Mouse (Mus musculus) lung, postnatal 0 days (tissue): ENCODE results near the gene Fam114a1. TPM values are rescaled to one million over a fixed set of nuclear protein-coding genes. Genes with fewer than 3 reads are reported as not detected.

Experiments used
- ATAC-seq: fragments of 200-750 bp; cut with Nextera tagmentation; 2 replicates; pipeline ENCODE4 v1.8.0; 2017; ENCODE audit warnings: moderate library complexity
- DNase-seq: peaks from one replicate; pipeline ENCODE4 v3.0.0-alpha.2; 2016; ENCODE audit warnings: low spot score
- H3K27ac ChIP-seq: fragments of 300-500 bp; sonication (generic); 2 replicates; pipeline ENCODE4 v1.5.1; 2014; ENCODE audit warnings: antibody characterized with exemption, mild to moderate bottlenecking, low read length, mixed read lengths
- H3K27me3 ChIP-seq: fragments of 300-500 bp; sonication (generic); replicated peaks from 2 replicates; pipeline ENCODE4 v1.6.1; 2014; ENCODE audit warnings: low read length, mixed read lengths; ENCODE audit not compliant: insufficient read depth
- H3K36me3 ChIP-seq: fragments of 300-500 bp; sonication (generic); 2 replicates; pipeline ENCODE4 v1.6.1; 2014; ENCODE audit warnings: low read length, mixed read lengths; ENCODE audit not compliant: insufficient read depth
- H3K4me1 ChIP-seq: fragments of 300-500 bp; sonication (generic); 2 replicates; pipeline ENCODE4 v1.6.1; 2014; ENCODE audit warnings: antibody characterized with exemption, low read depth, low read length, mixed read lengths; ENCODE audit not compliant: insufficient read depth
- H3K4me2 ChIP-seq: fragments of 300-500 bp; sonication (generic); replicated peaks from 2 replicates; pipeline ENCODE4 v1.6.1; 2014; ENCODE audit warnings: low read depth, mild to moderate bottlenecking, low read length, moderate library complexity, mixed read lengths
- H3K4me3 ChIP-seq: fragments of 300-500 bp; sonication (generic); 2 replicates; pipeline ENCODE4 v1.5.1; 2014; ENCODE audit warnings: low read depth, low read length
- H3K9ac ChIP-seq: fragments of 300-500 bp; sonication (generic); replicated peaks from 2 replicates; pipeline ENCODE4 v1.6.1; 2014; ENCODE audit warnings: low read depth, mild to moderate bottlenecking
- H3K9me3 ChIP-seq: fragments of 300-500 bp; sonication (generic); 2 replicates; pipeline ENCODE4 v1.6.1; 2016; ENCODE audit warnings: low read length, mixed read lengths
- CTCF ChIP-seq: IDR thresholded peaks from 2 replicates; pipeline ENCODE4 v1.5.1; 2016; ENCODE audit warnings: antibody characterized with exemption, mild to moderate bottlenecking
- EP300 ChIP-seq: IDR thresholded peaks from 2 replicates; pipeline ENCODE4 v1.6.1; 2016; ENCODE audit warnings: antibody characterized with exemption, mild to moderate bottlenecking, control low read depth
- WGBS: fragments of 180-500 bp; shearing (Covaris S2); extraction: QIAGEN DNeasy Blood & Tissue Kit; methylation state at CpG from one replicate; pipeline ENCODE4 v1.1.7; 2014; 5-methylcytosine and 5-hydroxymethylcytosine counted together
- polyA plus RNA-seq: library from polyadenylated mRNA; unstranded; fragments of >200 nt; fragmentation: Nextera tagmentation; extraction: Ambion mirVana; gene quantifications from 2 replicates; pipeline ENCODE4 v1.2.1, GENCODE M21; 2015

The Fam114a1 gene
- polyA plus RNA-seq, 1 experiment from 2014 or later = 26.3 TPM

DNA sequence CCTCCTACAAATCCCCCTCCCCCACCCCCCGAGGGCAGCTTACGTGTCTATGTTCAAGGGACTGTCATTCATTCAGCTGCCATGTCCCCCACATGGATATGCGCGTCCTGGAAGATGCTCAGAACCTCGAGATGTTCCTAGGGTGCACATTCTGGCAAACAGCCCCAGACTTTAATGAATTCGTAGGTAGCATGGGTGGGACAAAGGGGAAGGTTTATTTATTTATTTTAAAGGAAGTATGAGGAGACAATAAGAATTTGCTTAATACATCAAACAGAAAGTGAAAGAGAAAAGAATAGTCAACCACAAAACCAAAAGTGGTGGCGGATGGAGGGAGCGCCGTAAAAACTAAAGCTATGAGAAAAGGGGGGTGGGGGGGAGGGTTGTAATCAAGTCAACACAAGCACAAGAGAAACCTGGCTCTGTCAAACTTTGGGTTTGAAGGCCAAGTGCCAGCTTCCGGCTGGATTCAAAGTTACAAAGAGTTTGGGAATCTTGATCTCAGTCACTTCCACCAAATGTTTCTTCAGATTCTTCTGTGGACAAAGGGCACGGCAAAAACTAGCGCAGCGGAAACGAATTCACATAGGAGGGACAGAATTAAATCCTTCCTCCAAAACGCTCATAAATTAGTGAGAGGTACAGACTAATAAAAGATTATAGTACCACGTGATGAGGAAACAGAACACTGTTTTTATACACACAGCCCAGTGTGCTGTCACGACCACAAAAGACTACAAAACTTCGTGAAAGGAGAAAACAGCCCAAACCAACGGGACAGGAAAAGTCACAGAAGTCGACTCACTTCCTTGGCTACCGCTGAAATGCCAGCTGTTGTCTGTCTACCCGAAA, 10.7 kb upstream of the Fam114a1 start:
- Histone ChIP-seq H3K27ac (0 out of 2 replicates have a peak overlapping the region, but pooled peaks have one; percentile 11), H3K27me3 (no peaks in the 10 kb centered on the region), H3K9me3 (no peaks in the 10 kb centered on the region), H3K4me2 (no peak overlapping the region), H3K4me1 (no peaks in the 10 kb centered on the region), H3K9ac (no peak overlapping the region), H3K36me3 (no peaks in the 10 kb centered on the region), H3K4me3 (no peak overlapping the region)
- no peak for ATAC-seq
- no peak for DNase-seq
- WGBS = 68% methylated on average over 22 of the region's 22 CpGs
- TF ChIP-seq CTCF = no peak
- TF ChIP-seq EP300 = no peak

DNA sequence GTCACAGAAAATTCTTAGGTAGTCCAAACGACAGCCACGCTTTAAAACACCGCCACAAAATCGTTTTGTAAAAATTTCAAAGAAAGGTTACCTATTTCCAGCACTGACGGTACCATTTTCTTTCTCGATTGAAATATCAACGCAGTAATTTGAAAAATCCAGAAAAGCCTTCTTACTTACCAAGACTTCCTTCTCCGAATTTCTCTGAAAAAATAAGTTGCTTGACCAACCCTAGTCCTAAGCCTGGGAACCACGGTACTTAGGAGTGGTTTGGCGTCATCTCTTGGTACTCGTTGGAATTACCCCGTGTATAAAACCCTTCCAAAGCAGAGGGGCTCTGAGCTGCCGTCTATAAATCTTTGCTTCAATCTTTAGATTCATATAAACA, 10.0 kb upstream of the Fam114a1 start, which contains the start of gene Tlr6:
Tlr6 (minus strand) TSS at position 255 of the 388 bp plus-strand sequence.
- TF ChIP-seq EP300 (no peak), CTCF (peak; percentile 18; the same call in 1 of the 2 replicates)
- 0 out of 2 replicates have a peak within 1 kb of the TSS, but pooled peaks have one; percentile 11 for H3K27ac ChIP-seq
- no peaks in the 10 kb centered on the region for H3K9me3 ChIP-seq
- WGBS = 69% methylated on average over 13 of the region's 13 CpGs
- no peaks in the 10 kb centered on the region for H3K4me1 ChIP-seq
- no peak within 1 kb of the TSS for H3K4me2 ChIP-seq
- H3K36me3 ChIP-seq = no peaks in the 10 kb centered on the region
- no peak for ATAC-seq
- peak; percentile 31 for DNase-seq
- no peak within 1 kb of the TSS for H3K4me3 ChIP-seq
- H3K27me3 ChIP-seq = no peaks in the 10 kb centered on the region
- no peak within 1 kb of the TSS for H3K9ac ChIP-seq

DNA sequence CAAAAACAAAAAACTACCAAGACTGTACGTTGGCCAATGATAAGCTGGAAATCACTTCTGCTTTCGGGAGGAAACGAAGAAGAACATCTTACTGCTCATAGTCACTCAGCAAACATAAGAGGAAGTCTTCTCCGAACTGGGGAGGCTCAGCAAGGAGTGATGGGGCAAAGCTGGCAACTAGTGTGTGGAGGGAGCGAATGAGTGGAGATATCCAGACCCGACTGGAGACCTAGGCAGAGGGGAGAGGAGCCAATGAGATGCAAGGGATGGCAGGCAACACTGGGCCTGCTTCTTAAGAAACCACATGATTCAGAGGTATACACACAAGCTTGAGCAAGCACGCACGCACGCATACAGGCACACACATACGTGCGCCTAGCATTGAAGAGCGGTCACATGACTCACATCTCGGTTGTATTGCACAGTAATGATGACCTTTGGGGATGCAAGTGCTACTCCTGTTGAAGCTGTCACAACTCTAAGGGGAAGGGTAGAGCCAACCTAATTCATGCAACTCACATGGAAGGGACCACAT, 8.9 kb upstream of the Fam114a1 start:
- peak; percentile 57 for DNase-seq
- H3K36me3 ChIP-seq = no peaks in the 10 kb centered on the region
- H3K9ac ChIP-seq = no peak overlapping the region
- no peaks in the 10 kb centered on the region for H3K27me3 ChIP-seq
- no peak overlapping the region for H3K27ac ChIP-seq
- ATAC-seq = peak; percentile 71
- 81% methylated on average over 13 of the region's 13 CpGs for WGBS
- TF ChIP-seq EP300 (no peak), CTCF (no peak)
- H3K4me1 ChIP-seq = no peaks in the 10 kb centered on the region
- H3K4me3 ChIP-seq = no peak overlapping the region
- no peak overlapping the region for H3K4me2 ChIP-seq
- H3K9me3 ChIP-seq = no peaks in the 10 kb centered on the region

DNA sequence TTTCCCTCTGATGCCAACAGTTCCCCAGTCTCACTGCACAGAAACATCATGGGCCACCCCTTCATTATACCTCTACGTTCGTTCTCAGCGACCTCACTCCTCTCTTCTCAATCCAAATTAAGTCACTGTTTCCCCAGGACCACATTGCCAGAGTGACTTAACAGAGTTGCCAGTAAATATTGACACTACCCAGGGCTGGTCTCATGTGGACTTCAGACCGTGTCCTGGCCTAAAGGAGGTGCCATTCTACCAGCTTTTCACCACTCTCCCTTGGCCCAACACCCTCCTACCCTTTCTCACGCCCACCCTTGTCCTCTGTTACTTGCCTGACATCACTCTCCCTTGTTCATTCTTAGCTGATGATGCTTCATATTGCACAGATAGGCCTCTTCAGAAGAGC, 6.6 kb upstream of the Fam114a1 start:
- TF ChIP-seq CTCF (no peak), EP300 (no peak)
- H3K4me3 ChIP-seq = no peak overlapping the region
- H3K4me1 ChIP-seq = no peaks in the 10 kb centered on the region
- H3K36me3 ChIP-seq = no peaks in the 10 kb centered on the region
- 76% methylated on average over 5 of the region's 5 CpGs for WGBS
- no peaks in the 10 kb centered on the region for H3K9me3 ChIP-seq
- DNase-seq (no peak), ATAC-seq (no peak)
- H3K27ac ChIP-seq = no peak overlapping the region
- no peak overlapping the region for H3K9ac ChIP-seq
- no peaks in the 10 kb centered on the region for H3K27me3 ChIP-seq
- no peak overlapping the region for H3K4me2 ChIP-seq

DNA sequence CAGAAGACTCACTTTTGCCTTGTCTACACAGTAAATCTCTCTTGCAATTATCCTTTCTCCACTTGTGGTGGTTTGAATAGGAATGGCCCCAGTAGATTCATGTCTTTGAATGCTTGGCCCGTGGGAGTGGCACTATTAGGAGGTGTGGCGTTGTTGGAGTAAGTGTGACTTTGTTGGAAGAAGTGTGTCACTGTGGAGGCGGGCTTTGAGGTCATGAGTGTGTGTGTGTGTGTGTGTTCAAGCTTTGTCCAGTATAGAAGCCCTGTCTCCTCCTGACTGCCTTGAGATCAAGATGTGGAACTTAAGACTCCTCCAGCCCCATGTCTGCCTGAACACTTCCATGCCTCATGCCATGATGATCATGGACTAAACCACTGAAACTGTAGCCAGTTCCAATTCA, 6.1 kb upstream of the Fam114a1 start:
- Histone ChIP-seq H3K36me3 (no peaks in the 10 kb centered on the region), H3K27me3 (no peaks in the 10 kb centered on the region), H3K4me3 (no peak overlapping the region), H3K27ac (no peak overlapping the region), H3K4me2 (no peak overlapping the region), H3K9me3 (no peaks in the 10 kb centered on the region), H3K9ac (no peak overlapping the region), H3K4me1 (no peaks in the 10 kb centered on the region)
- TF ChIP-seq EP300 (no peak), CTCF (no peak)
- WGBS = 80% methylated on average over 3 of the region's 3 CpGs
- DNase-seq (no peak), ATAC-seq (no peak)

DNA sequence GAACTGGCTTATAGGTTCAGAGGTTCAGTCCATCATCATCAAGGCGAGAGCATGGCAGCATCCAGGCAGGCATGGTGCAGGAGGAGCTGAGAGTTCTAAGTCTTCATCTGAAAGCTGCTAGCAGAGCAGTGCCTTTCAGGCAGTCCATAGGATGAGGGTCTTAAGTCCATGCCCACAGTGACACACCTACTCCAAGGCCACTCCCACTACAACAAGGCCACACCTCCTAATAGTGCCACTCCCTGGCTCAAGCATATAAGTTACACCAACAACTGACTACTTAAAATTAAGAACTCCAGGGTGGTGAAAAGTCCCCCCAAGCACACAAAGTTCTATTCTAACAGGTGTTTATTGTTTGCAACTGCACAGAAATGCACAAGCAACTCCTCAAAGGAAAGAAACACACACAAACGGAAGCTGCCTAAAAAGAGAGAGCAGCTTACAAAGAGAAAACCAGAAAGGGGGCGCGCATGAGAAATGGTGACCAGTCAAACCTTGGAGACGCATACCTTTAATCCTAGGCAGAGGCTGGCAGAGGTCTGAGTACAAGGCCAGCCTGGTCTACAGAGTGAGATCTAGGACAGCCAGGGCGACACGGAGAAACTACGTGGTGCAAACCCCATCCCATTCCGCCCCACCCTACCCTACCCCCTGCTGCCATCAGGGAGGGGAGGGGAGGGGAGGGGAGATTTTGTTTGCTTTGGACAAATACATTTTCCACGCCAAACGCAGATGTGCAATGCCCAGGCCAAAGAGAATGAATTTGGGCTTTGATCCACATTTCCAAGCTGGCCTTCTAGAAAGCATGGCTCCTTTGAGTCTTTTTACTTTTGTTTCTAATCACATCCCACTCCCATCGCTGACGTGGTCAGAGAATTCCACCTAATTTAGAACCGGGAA, 660 bp upstream of the Fam114a1 start:
- no peaks in the 10 kb centered on the region for H3K9me3 ChIP-seq
- H3K9ac ChIP-seq = peak overlapping the region; percentile 68
- TF ChIP-seq EP300 (no peak), CTCF (peak; percentile 33)
- H3K4me2 ChIP-seq = peak overlapping the region; percentile 88
- no peaks in the 10 kb centered on the region for H3K36me3 ChIP-seq
- 4% methylated on average over 14 of the region's 14 CpGs for WGBS
- H3K27ac ChIP-seq = peak overlapping the region; percentile 72
- peak; percentile 54 for ATAC-seq
- H3K4me1 ChIP-seq = no peaks in the 10 kb centered on the region
- peak; percentile 67 for DNase-seq
- H3K27me3 ChIP-seq = no peaks in the 10 kb centered on the region
- peak overlapping the region; percentile 71 for H3K4me3 ChIP-seq
